Mouse (Mus musculus): ENCODE measurements around the gene Rbbp7. TPM values are rescaled to one million over a fixed set of nuclear protein-coding genes. Genes with fewer than 3 reads are reported as not detected.

Gene Rbbp7
- total and polyA plus RNA-seq, 3 experiments = 217 to 558 (median 377) TPM

- Histone ChIP-seq H3K9me3 (replicated peaks; ENCODE audit: insufficient read depth, low read length) (no peaks in the 10 kb centered on the region), H3K27me3 (ENCODE audit: control insufficient read depth in 1 of 2, insufficient read depth in 2 of 2, low read length in 2 of 2) (no peaks in the 10 kb centered on the region), H3K9ac (ENCODE audit: control insufficient read depth, low read depth, low read length, poor library complexity, severe bottlenecking) (peak overlapping the region; percentile 100), H3K4me1 (ENCODE audit: control insufficient read depth in 1 of 2, insufficient read depth in 2 of 2, low read length in 2 of 2) (peaks cover 2 to 6% of the 10 kb centered on the region in 2 experiments), H3K79me2 (ENCODE audit: control insufficient read depth, insufficient read depth, low read length, poor library complexity) (peaks cover 51% of the 10 kb centered on the region), H3K36me3 (ENCODE audit: control insufficient read depth in 1 of 2, insufficient read depth in 2 of 2, low read length in 2 of 2) (peaks cover 29 to 34% of the 10 kb centered on the region in 2 experiments), H3K27ac (ENCODE audit: control insufficient read depth, low read depth, low read length) (peak overlapping the region; percentile 53), H3K4me3 (ENCODE audit: control insufficient read depth in 1 of 2, insufficient read depth in 1 of 2, low read depth in 2 of 2, low read length in 2 of 2) (peak overlapping the region; percentile 81 to 92)
- no peak for TF ChIP-seq MYB (IDR thresholded peaks at IDR 0.05; ENCODE audit: low read depth, low read length)
- no peak for TF ChIP-seq POLR2AphosphoS2 (IDR thresholded peaks at IDR 0.05; ENCODE audit: low read length)
- TF ChIP-seq USF2 (IDR thresholded peaks at IDR 0.05; ENCODE audit: borderline replicate concordance in 1 of 2, insufficient read depth in 1 of 2, low read depth in 1 of 2, low read length in 2 of 2) = no peak
- no peak for TF ChIP-seq POLR2AphosphoS5 (IDR thresholded peaks at IDR 0.05; ENCODE audit: borderline replicate concordance, low read depth, low read length)
- peak; percentile 55 for DNase-seq (ENCODE audit: low read depth, low spot score)
Measured at GRCm38 (mm10) chrX:162761716-162762395, 1.7 kb downstream of the Rbbp7 start.

GRCm38 (mm10) chrX:162770726-162771125, 10.5 kb downstream of the Rbbp7 start:
- no peaks in the 10 kb centered on the region for H3K9me3 ChIP-seq (replicated peaks; ENCODE audit: insufficient read depth, low read length)
- H3K79me2 ChIP-seq (ENCODE audit: control insufficient read depth, insufficient read depth, low read length, poor library complexity) = peaks cover 17% of the 10 kb centered on the region
- TF ChIP-seq NRF1 (IDR thresholded peaks at IDR 0.05; ENCODE audit: insufficient read depth, low read depth, low read length, poor library complexity, severe bottlenecking) (no peak), ZKSCAN1 (IDR thresholded peaks at IDR 0.05; ENCODE audit: low read depth, low read length) (no peak), TAL1 (IDR thresholded peaks at IDR 0.05; ENCODE audit: low read length) (no peak), CHD2 (IDR thresholded peaks at IDR 0.05; ENCODE audit: low read length) (no peak), POLR2AphosphoS2 (IDR thresholded peaks at IDR 0.05; ENCODE audit: low read length) (no peak)
- no peak overlapping the region for H3K9ac ChIP-seq (ENCODE audit: control insufficient read depth, low read depth, low read length, poor library complexity, severe bottlenecking)
- H3K27ac ChIP-seq (ENCODE audit: control insufficient read depth, low read depth, low read length) = no peak overlapping the region
- peaks cover 38 to 78% of the 10 kb centered on the region in 2 experiments for H3K36me3 ChIP-seq (ENCODE audit: control insufficient read depth in 1 of 2, insufficient read depth in 2 of 2, low read length in 2 of 2)
- no peak overlapping the region for H3K4me3 ChIP-seq (ENCODE audit: control insufficient read depth in 1 of 2, insufficient read depth in 1 of 2, low read depth in 2 of 2, low read length in 2 of 2)
- H3K4me1 ChIP-seq (ENCODE audit: control insufficient read depth in 1 of 2, insufficient read depth in 2 of 2, low read length in 2 of 2) = no peaks in the 10 kb centered on the region
- no peak for DNase-seq (ENCODE audit: low read depth, low spot score)
- no peaks in the 10 kb centered on the region for H3K27me3 ChIP-seq (ENCODE audit: control insufficient read depth in 1 of 2, insufficient read depth in 2 of 2, low read length in 2 of 2)

GRCm38 (mm10) chrX:162788372-162788771, 28.2 kb downstream of the Rbbp7 start:
- TF ChIP-seq MEF2A (IDR thresholded peaks at IDR 0.05; ENCODE audit: extremely low read depth, insufficient replicate concordance, low read depth, low read length, poor library complexity, severe bottlenecking) (no peak), GABPA (IDR thresholded peaks at IDR 0.05; ENCODE audit: low read depth, low read length) (no peak), CHD1 (IDR thresholded peaks at IDR 0.05; ENCODE audit: low read depth, low read length) (no peak), ZC3H11A (IDR thresholded peaks at IDR 0.05; ENCODE audit: low read depth, low read length) (no peak), RCOR1 (IDR thresholded peaks at IDR 0.05; ENCODE audit: low read depth, low read length) (no peak), MAFK (IDR thresholded peaks at IDR 0.05; ENCODE audit: borderline replicate concordance, low read depth, low read length) (no peak), MYB (IDR thresholded peaks at IDR 0.05; ENCODE audit: low read depth, low read length) (no peak), CTCF (IDR thresholded peaks at IDR 0.05 in 2 of 3, conservative IDR thresholded peaks at IDR 0.05 in 1 of 3; ENCODE audit: control insufficient read depth in 1 of 3, insufficient read depth in 1 of 3, low read depth in 2 of 3, low read length in 3 of 3, poor library complexity in 1 of 3, severe bottlenecking in 1 of 3) (no peak), MAX (IDR thresholded peaks at IDR 0.05; ENCODE audit: low read length) (no peak), SIN3A (IDR thresholded peaks at IDR 0.05; ENCODE audit: low read length) (no peak), GATA1 (IDR thresholded peaks at IDR 0.05; ENCODE audit: low read depth, low read length) (no peak), UBTF (IDR thresholded peaks at IDR 0.05; ENCODE audit: borderline replicate concordance, insufficient read depth, low read depth, low read length) (no peak), POLR2AphosphoS2 (IDR thresholded peaks at IDR 0.05; ENCODE audit: low read length) (no peak; the same call in 1 of the 2 replicates), RAD21 (IDR thresholded peaks at IDR 0.05; ENCODE audit: low read depth, low read length) (no peak)
- no peaks in the 10 kb centered on the region for H3K27me3 ChIP-seq (ENCODE audit: control insufficient read depth in 1 of 2, insufficient read depth in 2 of 2, low read length in 2 of 2)
- H3K79me2 ChIP-seq (ENCODE audit: control insufficient read depth, insufficient read depth, low read length, poor library complexity) = no peaks in the 10 kb centered on the region
- no peak overlapping the region for H3K4me3 ChIP-seq (ENCODE audit: control insufficient read depth in 1 of 2, insufficient read depth in 1 of 2, low read depth in 2 of 2, low read length in 2 of 2)
- H3K27ac ChIP-seq (ENCODE audit: control insufficient read depth, low read depth, low read length) = no peak overlapping the region
- H3K9me3 ChIP-seq (replicated peaks; ENCODE audit: insufficient read depth, low read length) = no peaks in the 10 kb centered on the region
- H3K36me3 ChIP-seq (ENCODE audit: control insufficient read depth in 1 of 2, insufficient read depth in 2 of 2, low read length in 2 of 2) = peaks cover 0 to 11% of the 10 kb centered on the region in 2 experiments; a peak in 2 of 4 replicates
- H3K9ac ChIP-seq (ENCODE audit: control insufficient read depth, low read depth, low read length, poor library complexity, severe bottlenecking) = no peak overlapping the region
- DNase-seq (ENCODE audit: low read depth, low spot score) = no peak
- H3K4me1 ChIP-seq (ENCODE audit: control insufficient read depth in 1 of 2, insufficient read depth in 2 of 2, low read length in 2 of 2) = no peaks in the 10 kb centered on the region
